Mouse (Mus musculus) embryonic stem cell, embryonic (primary cell): ENCODE measurements around the gene Gm48552.

Source experiments
- CTCF ChIA-PET, 4 experiments: fragments of 300-600 bp in 2 of 4; fragments of 350-600 bp in 2 of 4; sonication (Branson Sonifier 250); formaldehyde crosslinking; loops; one replicate each; lab custom pipeline; 2022; ENCODE audit warnings: inconsistent platforms in 2 of 4; lab: Charles Lee
- POLR2A ChIA-PET, 4 experiments: fragments of 300-600 bp in 2 of 4; fragments of 350-600 bp in 2 of 4; sonication (Branson Sonifier 250); formaldehyde crosslinking; loops; one replicate each; lab custom pipeline; 2022; ENCODE audit warnings: antibody characterized with exemption in 4 of 4, inconsistent platforms in 1 of 4; lab: Charles Lee

Gene Gm48552

DNA sequence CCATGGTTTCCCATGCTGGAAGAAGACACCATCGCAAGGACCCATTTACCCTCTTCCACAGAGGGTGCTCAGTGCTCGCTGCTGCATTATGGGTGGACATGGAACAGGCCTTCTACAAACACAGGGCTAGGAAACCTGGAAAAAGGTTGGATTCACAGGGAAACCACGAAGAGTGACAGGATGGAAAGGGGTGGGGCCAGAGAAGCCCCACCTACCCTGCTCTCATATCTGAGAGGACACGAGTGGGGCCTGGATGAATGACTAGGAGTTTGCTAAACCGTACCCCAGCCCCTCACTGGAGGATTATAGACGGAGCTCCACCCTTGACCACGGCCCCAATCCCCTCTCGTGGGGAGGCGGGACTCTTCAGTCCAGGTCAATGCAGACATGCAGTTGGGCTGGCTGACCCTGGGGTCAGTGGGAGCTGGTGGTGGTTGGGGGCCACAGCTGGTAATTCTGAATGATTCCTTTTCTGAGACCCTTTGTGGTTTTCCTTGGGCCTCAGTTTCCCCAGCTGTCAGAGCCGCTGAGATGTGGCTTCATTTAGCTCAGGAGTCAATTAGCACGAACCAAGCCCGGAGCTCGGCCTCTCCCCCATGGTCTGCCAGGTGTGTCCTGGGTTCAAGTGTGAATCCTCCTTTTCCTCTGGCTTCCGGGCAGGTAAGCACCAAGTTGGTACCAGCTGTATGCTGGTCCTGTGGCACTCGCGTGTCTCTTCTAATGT lies 23.9 kb downstream of the Gm48552 start:
- CTCF ChIA-PET: interaction anchor here in 3 of 4 experiments (0.6 to 7.4 kb wide), 16 partner anchors 8 to 194 kb away, joined by 3 to 98 read pairs (median 4); partner anchors contain the start of genes Cactin (in 1 of the 3), Celf5 (in 1 of the 3) and Pip5k1c (in 1 of the 3)
- POLR2A ChIA-PET: interaction anchor here in 3 of 4 experiments (0.6 to 10.0 kb wide), 27 partner anchors 8 to 237 kb away, joined by 3 to 104 read pairs (median 4); partner anchors contain the start of genes Fzr1 (in 2 of the 3), Cactin (in 1 of the 3), Eef2 (in 1 of the 3) and Mfsd12 (in 1 of the 3)

DNA sequence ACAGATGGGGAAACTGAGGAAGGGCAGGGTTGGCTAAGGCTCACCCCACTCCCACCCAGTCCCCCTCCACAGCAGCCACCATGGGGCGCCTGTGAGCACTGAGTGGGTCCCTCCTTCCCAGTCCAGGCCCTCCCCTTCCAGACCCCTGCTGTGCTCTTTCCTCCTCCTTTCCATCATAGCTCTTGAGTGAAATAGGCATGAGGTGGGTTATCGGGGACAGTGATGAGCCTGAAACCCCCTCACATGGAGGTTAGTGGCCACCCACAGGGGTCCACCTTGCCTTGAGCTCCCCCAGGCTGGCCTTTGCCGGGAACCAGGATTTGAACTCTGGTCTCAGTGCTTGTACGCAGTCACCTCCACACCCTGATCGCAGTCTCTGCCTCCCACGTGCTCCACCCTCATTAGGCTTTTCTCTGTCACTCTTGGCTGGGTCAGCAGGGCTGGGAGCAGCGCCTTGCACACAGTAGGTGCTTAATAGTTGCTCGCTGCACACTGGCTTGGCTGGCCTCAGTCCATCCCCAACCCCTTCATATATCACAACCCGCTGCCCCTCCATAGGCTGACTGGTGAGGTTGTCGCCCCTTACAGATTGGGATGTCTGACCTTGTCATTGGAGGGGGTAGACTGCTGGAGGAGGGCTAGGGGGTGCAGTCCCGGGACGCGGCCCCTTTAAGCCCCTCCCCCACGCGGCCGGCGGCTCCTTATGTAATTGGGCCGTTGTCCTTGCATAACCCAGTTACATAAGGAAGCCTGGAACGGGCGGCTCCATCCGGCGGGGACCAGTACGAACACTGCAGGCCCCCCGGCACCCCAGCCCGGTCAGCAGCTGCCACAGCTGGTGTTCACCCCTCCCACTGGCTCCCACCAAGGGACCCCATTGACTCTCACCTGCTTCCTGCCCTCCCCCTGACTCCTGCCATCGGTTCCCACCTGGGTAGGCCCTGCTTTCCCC lies 24.8 kb downstream of the Gm48552 start:
- CTCF ChIA-PET: interaction anchor here in 3 of 4 experiments (0.5 to 7.4 kb wide), 24 partner anchors 8 to 391 kb away, joined by 3 to 98 read pairs (median 3); partner anchors contain the start of genes Cactin (in 1 of the 3), Celf5 (in 1 of the 3), Pip5k1c (in 1 of the 3) and Tjp3 (in 1 of the 3)
- POLR2A ChIA-PET: interaction anchor here in 3 of 4 experiments (0.6 to 10.0 kb wide), 30 partner anchors 8 to 399 kb away, joined by 3 to 104 read pairs (median 4); partner anchors contain the start of genes Fzr1 (in 2 of the 3), Pip5k1c (in 2 of the 3), Cactin (in 1 of the 3) and Eef2 (in 1 of the 3)

DNA sequence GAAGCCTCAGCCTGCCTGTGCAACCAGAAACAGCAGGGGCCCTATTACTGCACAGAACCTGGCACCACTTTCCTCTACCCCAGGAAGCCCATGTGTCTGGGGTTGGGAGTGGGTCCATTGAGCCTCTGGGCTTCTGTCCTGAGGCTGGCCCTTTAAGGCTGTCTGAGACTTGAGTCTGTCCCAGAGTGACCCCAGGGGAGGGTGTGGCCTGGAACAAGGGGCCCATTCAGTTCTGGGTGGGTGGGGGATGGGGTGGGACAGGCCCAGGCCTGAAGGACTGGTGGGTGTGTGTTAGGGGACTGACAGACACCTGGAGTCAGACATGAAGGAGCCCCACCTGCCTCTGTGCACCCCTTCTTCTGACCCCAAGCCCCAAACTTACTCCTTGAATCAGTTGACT lies 25.9 kb downstream of the Gm48552 start:
- CTCF ChIA-PET: interaction anchor here in 2 of 4 experiments (0.6 to 7.4 kb wide), 9 partner anchors 10 to 392 kb away, joined by 3 to 98 read pairs (median 4); partner anchors contain the start of gene Tjp3 (in 1 of the 2)

DNA sequence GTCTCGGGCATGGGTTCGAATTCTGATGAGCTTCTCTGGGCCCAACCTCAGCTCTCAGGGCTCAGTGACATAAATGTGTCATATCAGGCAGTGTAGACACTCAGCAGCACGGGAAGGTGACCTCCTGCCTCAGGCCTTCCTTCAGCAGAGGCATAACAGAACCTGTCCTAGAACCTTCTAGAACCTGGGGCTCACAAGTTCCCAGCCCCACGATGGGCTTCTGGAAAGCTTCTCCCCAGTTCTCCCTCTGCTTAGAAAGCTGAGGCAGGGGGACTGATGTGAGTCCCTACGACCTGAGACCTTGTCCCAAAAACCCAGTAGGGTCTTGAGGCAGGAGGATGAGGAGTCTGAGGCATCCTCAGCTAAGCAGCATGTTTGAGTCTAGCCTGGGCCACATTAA lies 26.3 kb downstream of the Gm48552 start:
- CTCF ChIA-PET: interaction anchor here in 3 of 4 experiments (0.5 to 7.4 kb wide), 6 partner anchors 10 to 174 kb away, joined by 3 to 98 read pairs (median 4); partner anchors contain the start of gene Ncln (in 1 of the 3)
- POLR2A ChIA-PET: interaction anchor here in 3 of 4 experiments (0.6 to 10.0 kb wide), 10 partner anchors 8 to 240 kb away, joined by 4 to 104 read pairs (median 20); partner anchors contain the start of genes Fzr1 (in 1 of the 3), Pip5k1c (in 1 of the 3) and Tjp3 (in 1 of the 3)

More for the DNA sequence above, 25.9 kb downstream of the Gm48552 start:
- POLR2A ChIA-PET: interaction anchor here in 3 of 4 experiments (0.6 to 10.0 kb wide), 14 partner anchors 10 to 400 kb away, joined by 3 to 104 read pairs (median 10); partner anchors contain the start of genes Fzr1 (in 1 of the 3), Gng7 (in 1 of the 3) and Pip5k1c (in 1 of the 3)

DNA sequence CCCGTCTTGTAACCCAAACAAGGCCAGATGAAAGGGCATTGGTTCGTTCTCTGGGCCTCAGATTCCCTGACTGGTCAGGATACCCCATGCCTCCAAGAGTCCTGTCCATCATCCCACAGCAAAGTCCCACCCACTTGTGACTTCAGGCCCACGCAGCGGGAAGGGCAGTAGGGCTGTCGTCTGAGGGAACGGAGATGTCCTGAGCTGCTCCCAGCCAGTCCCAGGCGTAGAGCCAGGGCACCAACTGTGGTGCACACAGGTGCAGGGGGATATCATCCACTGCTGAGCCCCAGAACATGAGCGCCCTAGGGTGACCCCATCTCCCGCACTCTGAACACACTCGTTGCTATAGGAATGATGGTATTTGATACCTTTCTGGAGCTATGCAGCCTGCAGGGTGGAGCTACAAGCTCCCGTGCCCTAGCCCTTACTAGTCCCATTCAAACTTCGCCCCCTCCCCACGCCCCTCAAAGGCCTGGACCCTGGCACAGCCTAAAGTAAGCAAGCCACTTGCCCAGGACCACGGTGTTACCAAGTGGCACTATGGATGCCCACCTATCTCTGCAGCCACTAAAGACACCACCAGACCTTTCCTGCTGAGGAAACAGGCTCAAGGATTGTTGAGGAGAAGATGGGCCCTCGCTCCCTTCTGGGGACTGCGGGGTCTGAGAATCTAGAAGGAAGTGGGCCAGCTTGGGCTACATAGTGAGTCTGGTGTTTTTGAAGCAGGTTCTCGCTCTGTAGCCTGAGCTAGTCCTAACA lies 26.9 kb downstream of the Gm48552 start:
- ChIA-PET POLR2A (interaction anchor here in 3 of 4 experiments (0.6 to 10.0 kb wide), 25 partner anchors 8 to 310 kb away, joined by 3 to 104 read pairs (median 5); partner anchors contain the start of genes Apba3 (in 1 of the 3), Celf5 (in 1 of the 3), Dohh (in 1 of the 3) and Eef2 (in 1 of the 3)), CTCF (interaction anchor here (0.5 to 7.4 kb wide), 23 partner anchors 8 to 1189 kb away, joined by 3 to 98 read pairs (median 3); partner anchors contain the start of genes Fzr1 (in 1 of the 4), Hmg20b (in 1 of the 4), Mum1 (in 1 of the 4) and Ncln (in 1 of the 4))

DNA sequence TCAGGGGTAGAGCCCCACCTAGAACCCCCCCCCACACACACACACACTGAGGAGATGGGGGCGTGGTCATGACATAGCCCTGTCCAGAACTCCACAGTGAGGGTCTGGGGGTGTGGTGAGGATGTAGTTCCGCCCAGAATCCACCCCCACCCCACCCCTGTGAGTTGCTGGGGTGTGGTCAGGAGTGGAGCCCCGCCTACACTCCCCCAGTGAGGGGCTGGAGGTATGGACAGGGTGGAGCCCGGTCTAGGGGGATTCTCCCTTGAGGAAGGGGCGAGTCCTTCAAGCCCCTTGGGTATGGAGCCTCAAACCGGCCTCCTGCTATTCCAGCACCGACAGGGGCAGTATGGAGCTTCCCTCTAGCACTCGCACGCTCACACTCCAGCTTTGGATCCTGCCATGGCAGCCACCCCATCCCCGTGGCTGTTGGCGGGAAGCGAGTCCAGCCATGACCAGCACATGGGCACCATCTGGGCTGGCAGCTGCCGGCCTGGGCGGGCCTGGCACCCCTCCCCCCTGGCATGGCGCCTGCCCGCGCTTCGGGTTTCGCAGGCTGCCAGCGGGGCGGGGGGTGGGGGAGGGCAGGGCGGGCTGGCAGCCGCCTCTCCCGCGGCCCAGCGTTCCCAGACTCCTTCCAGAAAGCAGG lies 27.9 kb downstream of the Gm48552 start:
- ChIA-PET POLR2A (interaction anchor here (0.6 to 10.0 kb wide), 37 partner anchors 9 to 1213 kb away, joined by 3 to 104 read pairs (median 4); partner anchors contain the start of genes Apba3 (in 1 of the 4), Celf5 (in 1 of the 4), Dohh (in 1 of the 4) and Eef2 (in 1 of the 4)), CTCF (interaction anchor here (0.6 to 7.4 kb wide), 35 partner anchors 9 to 1190 kb away, joined by 3 to 98 read pairs (median 4); partner anchors contain the start of genes Hmg20b (in 2 of the 4), Pip5k1c (in 2 of the 4), Atcay (in 1 of the 4) and Celf5 (in 1 of the 4))

DNA sequence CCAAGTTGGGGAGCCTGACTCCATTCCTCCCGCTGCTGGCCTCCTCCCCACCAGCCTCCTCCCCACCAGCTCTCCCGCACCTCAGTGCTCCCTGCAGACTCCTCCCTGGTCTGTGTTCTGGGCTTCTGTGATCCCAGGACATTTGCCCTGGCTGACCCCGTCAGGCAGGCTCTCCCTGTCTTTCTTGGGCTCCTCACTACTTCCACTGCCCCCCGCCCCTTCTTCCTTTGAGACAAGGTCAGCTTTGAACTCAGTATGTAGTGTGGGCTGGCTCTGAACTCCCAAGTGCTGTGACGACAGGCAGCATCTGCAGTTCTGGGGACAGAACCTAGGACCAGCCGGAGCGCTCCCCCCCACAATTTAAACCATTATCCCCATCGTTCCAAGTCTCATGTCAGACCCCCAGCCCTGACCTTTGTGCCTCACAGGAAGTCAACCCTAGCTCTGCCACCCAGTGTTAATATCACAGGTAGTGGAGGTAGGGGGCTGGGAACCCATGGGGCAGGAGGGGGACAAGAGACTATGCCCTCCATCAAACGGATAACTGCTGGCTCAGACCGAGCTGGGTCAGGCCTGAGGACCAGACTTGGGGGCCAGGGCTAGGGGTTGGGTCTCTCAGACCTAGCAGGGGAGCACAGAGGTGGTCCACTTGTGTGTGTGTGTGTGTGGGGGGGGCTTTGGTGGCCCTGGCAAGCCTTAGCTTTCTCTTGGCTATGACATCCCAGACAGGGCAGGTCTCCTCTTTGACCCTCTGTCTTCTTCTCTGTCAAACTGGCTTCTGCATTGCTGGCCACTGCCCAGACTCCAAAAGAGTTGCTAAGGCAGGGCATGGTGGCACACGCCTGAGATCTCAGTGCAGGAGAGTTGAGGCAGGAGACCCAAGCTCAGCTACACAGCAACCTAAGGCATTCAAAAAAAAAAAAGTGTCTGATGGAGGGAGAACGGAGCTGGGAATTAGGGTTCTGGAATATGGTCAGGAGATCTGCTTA lies 28.7 kb downstream of the Gm48552 start:
- ChIA-PET POLR2A (interaction anchor here (0.6 to 10.0 kb wide), 33 partner anchors 9 to 1212 kb away, joined by 3 to 104 read pairs (median 5); partner anchors contain the start of genes Apba3 (in 1 of the 4), Fzr1 (in 1 of the 4), Gna15 (in 1 of the 4) and Map2k2 (in 1 of the 4)), CTCF (interaction anchor here (0.5 to 7.4 kb wide), 28 partner anchors 9 to 1018 kb away, joined by 3 to 98 read pairs (median 4); partner anchors contain the start of genes Pip5k1c (in 2 of the 4), Fzr1 (in 1 of the 4), Hmg20b (in 1 of the 4) and Mbd3 (in 1 of the 4))

DNA sequence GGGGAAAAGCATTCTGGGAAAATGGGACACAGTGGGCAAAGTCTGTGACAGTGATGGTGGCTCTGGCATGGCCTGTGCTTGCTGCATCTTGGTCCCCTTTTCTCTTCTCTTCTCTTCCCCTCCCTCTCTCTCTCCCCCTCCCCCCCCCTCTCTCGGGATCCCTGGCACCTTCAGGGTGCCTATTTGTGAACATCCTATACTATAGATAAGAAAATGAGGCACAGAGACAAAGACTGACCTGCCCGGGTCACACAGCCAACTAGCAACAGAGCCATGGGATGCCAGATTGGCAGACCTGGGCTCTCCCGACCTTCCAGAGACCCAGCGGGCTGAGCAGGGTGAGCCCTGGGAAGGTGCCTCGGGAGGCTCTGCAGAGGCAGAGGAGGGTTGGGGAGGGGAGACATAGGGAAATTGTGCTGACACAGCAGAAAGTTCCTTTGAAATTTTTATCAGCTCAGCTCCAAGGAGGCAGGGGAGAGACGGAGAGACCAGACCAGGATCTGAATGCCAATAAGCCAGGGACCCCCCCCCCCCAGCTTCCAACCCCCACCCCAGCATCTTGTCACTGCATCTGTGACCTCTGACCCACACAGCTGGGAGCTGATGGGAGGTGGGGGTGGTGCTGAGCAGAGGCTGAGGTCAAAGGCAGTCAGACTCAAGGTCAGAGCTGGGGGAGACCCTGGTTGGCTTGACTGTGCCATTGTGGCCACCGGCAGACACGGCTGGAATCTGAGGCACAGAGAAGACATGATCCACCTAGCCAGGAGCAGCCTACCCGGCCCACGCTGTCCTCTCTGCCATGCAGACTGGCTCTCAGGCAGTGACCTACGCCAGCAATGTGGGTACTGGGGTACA lies 29.6 kb downstream of the Gm48552 start:
- ChIA-PET CTCF (interaction anchor here in 3 of 4 experiments (0.5 to 7.4 kb wide), 15 partner anchors 11 to 511 kb away, joined by 3 to 98 read pairs (median 4); no protein-coding TSS in a partner anchor), POLR2A (interaction anchor here in 3 of 4 experiments (0.6 to 10.0 kb wide), 25 partner anchors 9 to 848 kb away, joined by 3 to 104 read pairs (median 5); partner anchors contain the start of genes Celf5 (in 1 of the 3), Dohh (in 1 of the 3), Fzr1 (in 1 of the 3) and Gm48551 (in 1 of the 3))

DNA sequence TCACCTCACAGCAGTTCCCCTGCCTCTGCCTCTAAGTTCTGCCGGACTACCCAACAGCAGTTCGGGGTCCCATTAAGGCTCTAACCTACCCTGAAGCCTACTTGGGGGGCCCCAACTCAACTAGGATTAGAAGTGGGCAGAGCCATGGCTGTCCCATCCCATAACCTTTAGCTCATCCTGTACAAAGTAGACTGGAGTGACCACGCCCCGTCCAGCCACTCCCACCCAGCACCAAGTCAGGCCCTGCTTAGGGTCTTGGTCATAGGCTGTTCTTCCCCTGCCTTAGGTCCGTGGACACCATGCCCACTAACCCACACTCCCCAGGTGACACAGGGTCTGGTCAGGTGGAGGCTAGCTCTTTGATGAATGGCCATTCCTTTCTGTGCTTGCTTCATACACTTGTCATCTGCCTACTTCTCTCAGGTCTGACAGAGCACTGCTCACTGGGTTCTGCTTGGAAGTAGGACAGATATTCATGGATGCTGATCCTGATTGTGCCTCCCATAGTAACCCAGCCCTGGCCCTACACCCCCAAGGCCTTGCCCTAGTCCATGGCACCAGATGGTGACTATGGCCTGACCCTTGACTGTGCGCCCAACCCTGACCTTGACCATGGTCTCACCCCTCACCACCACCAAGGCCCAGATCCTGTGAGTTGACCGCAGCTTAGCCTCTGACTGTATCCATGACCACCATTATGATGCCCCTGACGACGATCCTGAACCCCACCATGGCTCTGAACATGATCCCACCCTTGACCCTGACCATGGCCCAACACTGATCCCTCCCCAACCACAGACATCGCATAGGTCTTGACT lies 30.5 kb downstream of the Gm48552 start:
- ChIA-PET CTCF (interaction anchor here in 3 of 4 experiments (0.6 to 7.4 kb wide), 13 partner anchors 10 to 512 kb away, joined by 3 to 98 read pairs (median 4); no protein-coding TSS in a partner anchor), POLR2A (interaction anchor here in 3 of 4 experiments (0.5 to 10.0 kb wide), 22 partner anchors 8 to 464 kb away, joined by 3 to 104 read pairs (median 4); partner anchors contain the start of genes Cactin (in 1 of the 3), Celf5 (in 1 of the 3), Dohh (in 1 of the 3) and Fzr1 (in 1 of the 3))

DNA sequence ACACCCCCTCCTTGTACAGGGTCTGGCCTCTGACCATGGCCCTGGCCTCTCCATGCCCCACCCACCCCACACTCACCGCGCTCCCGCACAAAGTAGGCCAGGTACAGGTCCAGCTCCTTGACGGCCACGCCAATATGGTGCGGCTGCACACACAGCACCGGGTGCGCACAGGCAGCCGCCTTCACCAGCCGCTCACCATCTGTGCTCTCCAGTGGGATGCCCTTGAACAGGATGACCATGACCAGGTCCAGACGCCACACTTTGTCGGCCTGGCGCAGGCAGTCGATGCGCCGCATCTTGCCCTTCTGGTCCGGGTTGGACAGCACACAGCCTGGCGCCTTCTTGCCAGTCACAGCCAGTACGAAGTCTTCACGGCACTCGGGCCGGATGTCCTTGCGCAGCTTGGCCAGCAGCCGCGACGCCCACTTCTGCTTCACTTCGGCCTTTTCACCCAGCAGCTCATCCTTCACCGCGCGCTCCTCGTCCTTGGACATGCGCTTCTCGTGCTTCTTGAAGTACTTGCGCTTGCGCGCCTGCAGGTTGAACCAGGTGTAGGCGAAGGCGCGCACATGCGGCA lies 31.5 kb downstream of the Gm48552 start:
- POLR2A ChIA-PET: interaction anchor here in 3 of 4 experiments (0.5 to 7.1 kb wide), 11 partner anchors 8 to 155 kb away, joined by 3 to 75 read pairs (median 7); partner anchors contain the start of genes Dohh (in 1 of the 3), Gm48551 (in 1 of the 3) and Pip5k1c (in 1 of the 3)
- CTCF ChIA-PET: interaction anchor here in 2 of 4 experiments (0.5 to 1.4 kb wide), 5 partner anchors 12 to 199 kb away, joined by 3 to 4 read pairs (median 3); no protein-coding TSS in a partner anchor

DNA sequence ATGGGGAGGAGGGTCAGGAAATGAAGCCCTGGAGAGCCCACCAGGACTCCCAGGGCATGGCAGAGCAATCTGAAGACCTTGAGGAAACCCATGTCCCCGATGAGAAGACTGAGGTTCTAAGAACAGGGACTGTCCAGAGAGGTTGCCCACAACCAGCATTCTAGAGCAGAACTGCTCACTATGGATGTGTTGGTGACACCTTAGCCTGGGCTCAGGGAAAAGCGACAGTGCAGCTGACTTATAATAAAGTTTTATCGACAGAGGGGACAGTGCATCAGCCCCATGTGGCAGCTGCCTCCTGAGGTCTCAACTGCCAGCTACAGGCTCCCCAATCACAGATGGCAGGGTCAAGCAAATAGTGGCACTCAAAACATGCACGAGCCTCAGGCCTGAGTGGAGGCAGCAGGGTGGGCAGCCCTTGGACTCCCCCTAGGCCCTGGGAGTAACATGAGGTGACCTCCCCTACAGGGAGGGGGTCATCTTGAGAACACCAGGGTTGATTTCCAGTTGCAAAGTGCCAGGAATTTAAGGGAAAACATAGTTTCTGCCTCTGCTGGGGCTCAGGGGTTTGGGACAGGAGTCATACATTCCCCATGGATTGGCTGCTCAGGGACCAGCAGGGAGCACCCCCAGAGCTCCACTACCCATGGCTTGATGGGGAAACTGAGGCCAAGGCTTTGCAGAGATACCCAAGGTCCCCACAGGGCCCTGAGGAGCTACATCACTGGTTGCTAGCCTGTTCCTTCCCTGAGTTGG lies 32.4 kb downstream of the Gm48552 start:
- ChIA-PET CTCF (interaction anchor here in 1 of 4 experiments (1.1 kb wide), 1 partner anchor 16 kb away, joined by 3 read pairs; no protein-coding TSS in a partner anchor), POLR2A (interaction anchor here in 3 of 4 experiments (0.6 to 7.1 kb wide), 10 partner anchors 7 to 940 kb away, joined by 3 to 75 read pairs (median 4); no protein-coding TSS in a partner anchor)
